Mouse (Mus musculus) stomach, postnatal 0 days (tissue): ENCODE measurements around the gene Slc9a3r1. TPM values are rescaled to one million over a fixed set of nuclear protein-coding genes. Genes with fewer than 3 reads are reported as not detected.
A peak's percentile ranks its signal among the peaks of the same experiment; 100 is the strongest.

Experiments
- ATAC-seq: fragments of 200-750 bp; cut with Nextera tagmentation; 2 replicates; pipeline ENCODE4 v1.8.0; 2017; ENCODE audit not compliant: low FRiP score, low TSS enrichment
- DNase-seq: peaks from one replicate; pipeline ENCODE4 v3.0.0-alpha.2; 2016; ENCODE audit warnings: low spot score
- H3K27ac ChIP-seq: fragments of 300-500 bp; sonication (generic); replicated peaks from 2 replicates; pipeline ENCODE4 v1.5.1; 2014; ENCODE audit warnings: mild to moderate bottlenecking, control low read depth
- H3K27me3 ChIP-seq: fragments of 300-500 bp; sonication (generic); 2 replicates; pipeline ENCODE4 v1.6.1; 2014; ENCODE audit warnings: low read length; ENCODE audit not compliant: control insufficient read depth, insufficient read depth
- H3K36me3 ChIP-seq: fragments of 300-500 bp; sonication (generic); 2 replicates; pipeline ENCODE4 v1.6.1; 2014; ENCODE audit warnings: low read length, mixed read lengths; ENCODE audit not compliant: control insufficient read depth, insufficient read depth
- H3K4me1 ChIP-seq: fragments of 300-500 bp; sonication (generic); replicated peaks from 2 replicates; pipeline ENCODE4 v1.6.1; 2014; ENCODE audit warnings: antibody characterized with exemption; ENCODE audit not compliant: control insufficient read depth, insufficient read depth
- H3K4me2 ChIP-seq: fragments of 300-500 bp; sonication (generic); replicated peaks from 2 replicates; pipeline ENCODE4 v1.6.1; 2014; ENCODE audit warnings: low read depth, mild to moderate bottlenecking, control low read depth, moderate library complexity
- H3K4me3 ChIP-seq: fragments of 300-500 bp; sonication (generic); 2 replicates; pipeline ENCODE4 v1.5.1; 2014; ENCODE audit warnings: low read depth, low read length, control low read depth
- H3K9ac ChIP-seq: fragments of 300-500 bp; sonication (generic); 2 replicates; pipeline ENCODE4 v1.6.1; 2014; ENCODE audit warnings: mild to moderate bottlenecking, low read length, control low read depth, mixed read lengths
- H3K9me3 ChIP-seq: fragments of 300-500 bp; sonication (generic); 2 replicates; pipeline ENCODE4 v1.6.1; 2016; ENCODE audit warnings: low read length; ENCODE audit not compliant: control insufficient read depth
- CTCF ChIP-seq: IDR thresholded peaks from 2 replicates; pipeline ENCODE4 v1.5.1; 2016; ENCODE audit warnings: antibody characterized with exemption, low read depth, mild to moderate bottlenecking, moderate library complexity
- EP300 ChIP-seq: optimal IDR thresholded peaks from 2 replicates; pipeline ENCODE3; 2016; ENCODE audit warnings: antibody characterized with exemption
- WGBS: fragments of 180-500 bp; shearing (Covaris S2); extraction: QIAGEN DNeasy Blood & Tissue Kit; methylation state at CpG from one replicate; pipeline ENCODE4 v1.1.7; 2014; 5-methylcytosine and 5-hydroxymethylcytosine counted together
- polyA plus RNA-seq: library from polyadenylated mRNA; unstranded; fragments of >200 nt; fragmentation: Nextera tagmentation; extraction: Ambion mirVana; gene quantifications from 2 replicates; pipeline ENCODE4 v1.2.1, GENCODE M21; 2015

The Slc9a3r1 gene
- polyA plus RNA-seq, 1 experiment from 2014 or later = 104 TPM

GRCm38 (mm10) chr11:115176399-115177190 is 13.5 kb downstream of the Slc9a3r1 start:
- H3K36me3 ChIP-seq = no peaks in the 10 kb centered on the region
- DNase-seq (no peak), ATAC-seq (no peak)
- H3K4me3 ChIP-seq = no peak overlapping the region
- H3K4me1 ChIP-seq = peaks cover 17% of the 10 kb centered on the region
- no peak overlapping the region for H3K4me2 ChIP-seq
- WGBS = 70% methylated on average over 24 of the region's 24 CpGs
- H3K27me3 ChIP-seq = no peaks in the 10 kb centered on the region
- H3K9me3 ChIP-seq = no peaks in the 10 kb centered on the region
- TF ChIP-seq CTCF (no peak), EP300 (no peak)
- H3K9ac ChIP-seq = no peak overlapping the region
- 0 out of 2 replicates have a peak overlapping the region, but pooled peaks have one; percentile 2 for H3K27ac ChIP-seq

GRCm38 (mm10) chr11:115177559-115178195 is 14.5 kb downstream of the Slc9a3r1 start:
- TF ChIP-seq CTCF (no peak), EP300 (no peak)
- Histone ChIP-seq H3K36me3 (no peaks in the 10 kb centered on the region), H3K27me3 (no peaks in the 10 kb centered on the region), H3K9ac (no peak overlapping the region), H3K4me2 (peak overlapping the region; percentile 31; the same call in 1 of the 2 replicates), H3K4me3 (no peak overlapping the region), H3K9me3 (no peaks in the 10 kb centered on the region), H3K27ac (0 out of 2 replicates have a peak overlapping the region, but pooled peaks have one; percentile 24), H3K4me1 (peaks cover 10% of the 10 kb centered on the region)
- DNase-seq (peak; percentile 65), ATAC-seq (peak; percentile 35; the same call in 1 of the 2 replicates)
- 26% methylated on average over 10 of the region's 10 CpGs for WGBS

GRCm38 (mm10) chr11:115178766-115179165 is 15.6 kb downstream of the Slc9a3r1 start:
- H3K4me1 ChIP-seq = 0 out of 2 replicates have a peak, but pooled peaks cover 5% of the 10 kb centered on the region
- DNase-seq (no peak), ATAC-seq (no peak)
- TF ChIP-seq CTCF = no peak
- TF ChIP-seq EP300 = no peak
- 58% methylated on average over 2 of the region's 2 CpGs for WGBS
- no peak overlapping the region for H3K4me3 ChIP-seq
- 0 out of 2 replicates have a peak overlapping the region, but pooled peaks have one; percentile 13 for H3K9ac ChIP-seq
- no peak overlapping the region for H3K4me2 ChIP-seq
- no peaks in the 10 kb centered on the region for H3K36me3 ChIP-seq
- no peak overlapping the region for H3K27ac ChIP-seq
- no peaks in the 10 kb centered on the region for H3K9me3 ChIP-seq
- no peaks in the 10 kb centered on the region for H3K27me3 ChIP-seq

- Histone ChIP-seq H3K36me3 (no peaks in the 10 kb centered on the region), H3K4me3 (no peak overlapping the region), H3K27me3 (no peaks in the 10 kb centered on the region), H3K4me2 (no peak overlapping the region), H3K9ac (0 out of 2 replicates have a peak overlapping the region, but pooled peaks have one; percentile 13), H3K27ac (no peak overlapping the region), H3K4me1 (0 out of 2 replicates have a peak, but pooled peaks cover 2% of the 10 kb centered on the region), H3K9me3 (no peaks in the 10 kb centered on the region)
- WGBS = 56% methylated on average over 6 of the region's 6 CpGs
- ATAC-seq (no peak), DNase-seq (no peak)
- no peak for TF ChIP-seq EP300
- no peak for TF ChIP-seq CTCF
These were observed 16.1 kb downstream of the Slc9a3r1 start for GRCm38 (mm10) chr11:115179191-115179590.

- DNase-seq = no peak
- H3K4me3 ChIP-seq = no peak overlapping the region
- H3K27me3 ChIP-seq = no peaks in the 10 kb centered on the region
- no peak for TF ChIP-seq EP300
- no peak for TF ChIP-seq CTCF
- H3K9me3 ChIP-seq = no peaks in the 10 kb centered on the region
- H3K4me1 ChIP-seq = 0 out of 2 replicates have a peak, but pooled peaks cover 2% of the 10 kb centered on the region
- no peak overlapping the region for H3K4me2 ChIP-seq
- no peak overlapping the region for H3K9ac ChIP-seq
- WGBS = 57% methylated on average over 6 of the region's 6 CpGs
- H3K36me3 ChIP-seq = no peaks in the 10 kb centered on the region
- H3K27ac ChIP-seq = no peak overlapping the region
- no peak for ATAC-seq
These were observed 16.7 kb downstream of the Slc9a3r1 start for GRCm38 (mm10) chr11:115179881-115180280.
